Mouse (Mus musculus) midbrain, postnatal 0 days (tissue): Measurements from ENCODE around the gene Adora3. TPM values are rescaled to one million over a fixed set of nuclear protein-coding genes. Genes with fewer than 3 reads are reported as not detected.

Source experiments
- ATAC-seq: fragments of 200-750 bp; cut with Nextera tagmentation; 2 replicates; pipeline ENCODE4 v1.8.0; 2017; ENCODE audit warnings: moderate number of reproducible peaks, mild to moderate bottlenecking, moderate TSS enrichment, moderate library complexity; ENCODE audit not compliant: low FRiP score
- DNase-seq: peaks from one replicate; pipeline ENCODE4 v3.0.0-alpha.2; 2015; ENCODE audit warnings: low spot score
- H3K27ac ChIP-seq: fragments of 300-500 bp; sonication (generic); 2 replicates; pipeline ENCODE4 v1.5.1; 2014; ENCODE audit warnings: low read depth, mild to moderate bottlenecking, low read length, mixed read lengths
- H3K27me3 ChIP-seq: fragments of 300-500 bp; sonication (generic); 2 replicates; pipeline ENCODE4 v1.6.1; 2014; ENCODE audit warnings: low read length, control low read depth, mixed read lengths; ENCODE audit not compliant: insufficient read depth
- H3K36me3 ChIP-seq: fragments of 300-500 bp; sonication (generic); 2 replicates; pipeline ENCODE4 v1.6.1; 2014; ENCODE audit warnings: low read length, control low read depth, mixed read lengths; ENCODE audit not compliant: insufficient read depth
- H3K4me1 ChIP-seq: fragments of 300-500 bp; sonication (generic); 2 replicates; pipeline ENCODE4 v1.6.1; 2014; ENCODE audit warnings: mild to moderate bottlenecking, control low read depth, antibody characterized with exemption, low read length, mixed read lengths; ENCODE audit not compliant: insufficient read depth
- H3K4me2 ChIP-seq: fragments of 300-500 bp; sonication (generic); 2 replicates; pipeline ENCODE4 v1.6.1; 2014; ENCODE audit warnings: low read depth, mild to moderate bottlenecking, low read length, mixed read lengths; ENCODE audit not compliant: poor library complexity, severe bottlenecking
- H3K4me3 ChIP-seq: fragments of 300-500 bp; sonication (generic); 2 replicates; pipeline ENCODE4 v1.5.1; 2014; ENCODE audit warnings: low read depth, mild to moderate bottlenecking, low read length, moderate library complexity
- H3K9ac ChIP-seq: fragments of 300-500 bp; sonication (generic); replicated peaks from 2 replicates; pipeline ENCODE4 v1.6.1; 2014; ENCODE audit warnings: mild to moderate bottlenecking, low read length, moderate library complexity, mixed read lengths; ENCODE audit not compliant: poor library complexity, severe bottlenecking
- H3K9me3 ChIP-seq: fragments of 300-500 bp; sonication (generic); 2 replicates; pipeline ENCODE4 v1.6.1; 2016; ENCODE audit warnings: low read length, control low read depth
- CTCF ChIP-seq: IDR thresholded peaks from 2 replicates; pipeline ENCODE4 v1.5.1; 2016; ENCODE audit warnings: antibody characterized with exemption, mild to moderate bottlenecking
- WGBS: fragments of 180-500 bp; shearing (Covaris S2); extraction: QIAGEN DNeasy Blood & Tissue Kit; methylation state at CpG from one replicate; pipeline ENCODE4 v1.1.7; 2014; 5-methylcytosine and 5-hydroxymethylcytosine counted together
- polyA plus RNA-seq: library from polyadenylated mRNA; unstranded; fragments of >200 nt; fragmentation: Nextera tagmentation; extraction: Ambion mirVana; gene quantifications from 2 replicates; pipeline ENCODE4 v1.2.1, GENCODE M21; 2015
- total RNA-seq: library from RNA; depleted of rRNA; stranded (reverse); fragments of >200 nt; gene quantifications from 2 replicates; pipeline ENCODE4 v1.2.3, GENCODE M21; 2014

Adora3 gene
- total and polyA plus RNA-seq, 2 experiments from 2014 or later = 0.30 to 0.77 TPM

- WGBS = 96% methylated on average over 3 of the region's 3 CpGs
- no peaks in the 10 kb centered on the region for H3K9me3 ChIP-seq
- no peak overlapping the region for H3K4me3 ChIP-seq
- ATAC-seq (no peak), DNase-seq (no peak)
- no peaks in the 10 kb centered on the region for H3K4me1 ChIP-seq
- TF ChIP-seq CTCF = no peak
- no peak overlapping the region for H3K4me2 ChIP-seq
- H3K9ac ChIP-seq = no peak overlapping the region
- H3K27ac ChIP-seq = no peak overlapping the region
- H3K27me3 ChIP-seq = no peaks in the 10 kb centered on the region
- H3K36me3 ChIP-seq = no peaks in the 10 kb centered on the region
Measured at GRCm38 (mm10) chr3:105831584-105831983, 39.1 kb upstream of the Adora3 start.

GRCm38 (mm10) chr3:105835875-105836274, 34.8 kb upstream of the Adora3 start:
- Histone ChIP-seq H3K36me3 (no peaks in the 10 kb centered on the region), H3K4me1 (no peaks in the 10 kb centered on the region), H3K9me3 (no peaks in the 10 kb centered on the region), H3K27ac (no peak overlapping the region), H3K27me3 (no peaks in the 10 kb centered on the region), H3K4me3 (no peak overlapping the region), H3K9ac (no peak overlapping the region), H3K4me2 (no peak overlapping the region)
- TF ChIP-seq CTCF = no peak
- DNase-seq = no peak
- 57% methylated on average over 3 of the region's 3 CpGs for WGBS
- ATAC-seq = no peak

- no peak overlapping the region for H3K9ac ChIP-seq
- DNase-seq (no peak), ATAC-seq (no peak)
- H3K27ac ChIP-seq = no peak overlapping the region
- H3K4me3 ChIP-seq = no peak overlapping the region
- no peaks in the 10 kb centered on the region for H3K4me1 ChIP-seq
- no peak for TF ChIP-seq CTCF
- H3K4me2 ChIP-seq = no peak overlapping the region
- WGBS = 88% methylated on average over 3 of the region's 3 CpGs
- H3K36me3 ChIP-seq = no peaks in the 10 kb centered on the region
- no peaks in the 10 kb centered on the region for H3K9me3 ChIP-seq
- H3K27me3 ChIP-seq = no peaks in the 10 kb centered on the region
Measured at GRCm38 (mm10) chr3:105836883-105837282, 33.8 kb upstream of the Adora3 start.

- ATAC-seq (no peak), DNase-seq (no peak)
- H3K9me3 ChIP-seq = no peaks in the 10 kb centered on the region
- no peak overlapping the region for H3K4me3 ChIP-seq
- TF ChIP-seq CTCF = no peak
- no peak overlapping the region for H3K27ac ChIP-seq
- no peaks in the 10 kb centered on the region for H3K27me3 ChIP-seq
- WGBS = 84% methylated on average over 3 of the region's 3 CpGs
- H3K36me3 ChIP-seq = no peaks in the 10 kb centered on the region
- no peak overlapping the region for H3K9ac ChIP-seq
- H3K4me1 ChIP-seq = no peaks in the 10 kb centered on the region
- no peak overlapping the region for H3K4me2 ChIP-seq
Measured at GRCm38 (mm10) chr3:105838655-105839054, 32.0 kb upstream of the Adora3 start.

- no peak for ATAC-seq
- H3K4me2 ChIP-seq = no peak overlapping the region
- no peaks in the 10 kb centered on the region for H3K4me1 ChIP-seq
- no peak overlapping the region for H3K4me3 ChIP-seq
- WGBS = 89% methylated on average over 4 of the region's 4 CpGs
- no peaks in the 10 kb centered on the region for H3K27me3 ChIP-seq
- H3K36me3 ChIP-seq = no peaks in the 10 kb centered on the region
- no peak overlapping the region for H3K27ac ChIP-seq
- no peaks in the 10 kb centered on the region for H3K9me3 ChIP-seq
- TF ChIP-seq CTCF = no peak
- no peak overlapping the region for H3K9ac ChIP-seq
- DNase-seq = no peak
Measured at GRCm38 (mm10) chr3:105839836-105840235, 30.8 kb upstream of the Adora3 start.

- no peak for DNase-seq
- Histone ChIP-seq H3K4me1 (no peaks in the 10 kb centered on the region), H3K4me2 (no peak overlapping the region), H3K4me3 (no peak overlapping the region), H3K9ac (no peak overlapping the region), H3K9me3 (no peaks in the 10 kb centered on the region), H3K36me3 (no peaks in the 10 kb centered on the region), H3K27me3 (no peaks in the 10 kb centered on the region), H3K27ac (no peak overlapping the region)
- TF ChIP-seq CTCF = no peak
- ATAC-seq = no peak
- 82% methylated on average over 7 of the region's 7 CpGs for WGBS
Measured at GRCm38 (mm10) chr3:105846294-105847069, 24.2 kb upstream of the Adora3 start.
